Mouse (Mus musculus) kidney, adult 10 weeks (tissue): ENCODE measurements around the gene Gm21293. TPM values are rescaled to one million over a fixed set of nuclear protein-coding genes. Genes with fewer than 3 reads are reported as not detected.

Source experiments
- polyA plus RNA-seq: library from polyadenylated mRNA; stranded (reverse); fragments of 350-450 nt; fragmentation: Illumina TruSeq; extraction: RNeasy Lipid Tissue Mini Kit (QIAGEN cat#74804); gene quantifications from one replicate; pipeline ENCODE4 v1.2.3, GENCODE M21; 2014; ENCODE audit warnings: low read depth, low replicate concordance

Gene Gm21293
- not detected for polyA plus RNA-seq

DNA sequence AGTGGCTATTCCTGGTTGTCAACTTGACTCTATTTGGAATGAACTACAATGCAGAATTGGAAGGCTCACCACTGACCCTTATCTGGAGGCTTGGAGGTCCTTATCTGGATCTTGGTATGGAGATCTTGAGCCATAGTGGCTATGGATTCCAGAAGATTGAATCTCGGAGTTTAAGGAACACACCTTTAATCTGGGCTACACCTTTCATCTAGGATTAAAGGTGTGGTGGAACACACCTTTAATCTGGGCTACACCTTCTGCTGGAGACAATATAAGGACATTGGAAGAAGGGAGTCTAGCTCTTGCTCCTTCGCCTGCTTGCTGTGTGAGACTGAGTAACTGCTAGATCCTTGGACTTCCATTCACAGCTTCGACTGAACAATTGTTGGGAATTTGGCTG, at the start of gene Gm21293:
Gene Gm21293 (plus strand): TSS at position 301 of the 400 bp plus-strand sequence.

DNA sequence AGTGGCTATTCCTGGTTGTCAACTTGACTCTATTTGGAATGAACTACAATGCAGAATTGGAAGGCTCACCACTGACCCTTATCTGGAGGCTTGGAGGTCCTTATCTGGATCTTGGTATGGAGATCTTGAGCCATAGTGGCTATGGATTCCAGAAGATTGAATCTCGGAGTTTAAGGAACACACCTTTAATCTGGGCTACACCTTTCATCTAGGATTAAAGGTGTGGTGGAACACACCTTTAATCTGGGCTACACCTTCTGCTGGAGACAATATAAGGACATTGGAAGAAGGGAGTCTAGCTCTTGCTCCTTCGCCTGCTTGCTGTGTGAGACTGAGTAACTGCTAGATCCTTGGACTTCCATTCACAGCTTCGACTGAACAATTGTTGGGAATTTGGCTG, 8.4 kb downstream of the Gm21293 start, which contains the start of gene Gm6763:
Gene Gm6763 (plus strand): TSS at position 301 of the 400 bp plus-strand sequence.

DNA sequence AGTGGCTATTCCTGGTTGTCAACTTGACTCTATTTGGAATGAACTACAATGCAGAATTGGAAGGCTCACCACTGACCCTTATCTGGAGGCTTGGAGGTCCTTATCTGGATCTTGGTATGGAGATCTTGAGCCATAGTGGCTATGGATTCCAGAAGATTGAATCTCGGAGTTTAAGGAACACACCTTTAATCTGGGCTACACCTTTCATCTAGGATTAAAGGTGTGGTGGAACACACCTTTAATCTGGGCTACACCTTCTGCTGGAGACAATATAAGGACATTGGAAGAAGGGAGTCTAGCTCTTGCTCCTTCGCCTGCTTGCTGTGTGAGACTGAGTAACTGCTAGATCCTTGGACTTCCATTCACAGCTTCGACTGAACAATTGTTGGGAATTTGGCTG, 16.9 kb downstream of the Gm21293 start, which contains the start of gene Gm8764:
Gene Gm8764 (plus strand): TSS at position 301 of the 400 bp plus-strand sequence.

DNA sequence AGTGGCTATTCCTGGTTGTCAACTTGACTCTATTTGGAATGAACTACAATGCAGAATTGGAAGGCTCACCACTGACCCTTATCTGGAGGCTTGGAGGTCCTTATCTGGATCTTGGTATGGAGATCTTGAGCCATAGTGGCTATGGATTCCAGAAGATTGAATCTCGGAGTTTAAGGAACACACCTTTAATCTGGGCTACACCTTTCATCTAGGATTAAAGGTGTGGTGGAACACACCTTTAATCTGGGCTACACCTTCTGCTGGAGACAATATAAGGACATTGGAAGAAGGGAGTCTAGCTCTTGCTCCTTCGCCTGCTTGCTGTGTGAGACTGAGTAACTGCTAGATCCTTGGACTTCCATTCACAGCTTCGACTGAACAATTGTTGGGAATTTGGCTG, 25.4 kb downstream of the Gm21293 start, which contains the start of gene Gm21304:
Gene Gm21304 (plus strand): TSS at position 301 of the 400 bp plus-strand sequence.

DNA sequence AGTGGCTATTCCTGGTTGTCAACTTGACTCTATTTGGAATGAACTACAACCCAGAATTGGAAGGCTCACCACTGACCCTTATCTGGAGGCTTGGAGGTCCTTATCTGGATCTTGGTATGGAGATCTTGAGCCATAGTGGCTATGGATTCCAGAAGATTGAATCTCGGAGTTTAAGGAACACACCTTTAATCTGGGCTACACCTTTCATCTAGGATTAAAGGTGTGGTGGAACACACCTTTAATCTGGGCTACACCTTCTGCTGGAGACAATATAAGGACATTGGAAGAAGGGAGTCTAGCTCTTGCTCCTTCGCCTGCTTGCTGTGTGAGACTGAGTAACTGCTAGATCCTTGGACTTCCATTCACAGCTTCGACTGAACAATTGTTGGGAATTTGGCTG, 33.9 kb downstream of the Gm21293 start, which contains the start of gene Gm21312:
Gene Gm21312 (plus strand): TSS at position 301 of the 400 bp plus-strand sequence.

DNA sequence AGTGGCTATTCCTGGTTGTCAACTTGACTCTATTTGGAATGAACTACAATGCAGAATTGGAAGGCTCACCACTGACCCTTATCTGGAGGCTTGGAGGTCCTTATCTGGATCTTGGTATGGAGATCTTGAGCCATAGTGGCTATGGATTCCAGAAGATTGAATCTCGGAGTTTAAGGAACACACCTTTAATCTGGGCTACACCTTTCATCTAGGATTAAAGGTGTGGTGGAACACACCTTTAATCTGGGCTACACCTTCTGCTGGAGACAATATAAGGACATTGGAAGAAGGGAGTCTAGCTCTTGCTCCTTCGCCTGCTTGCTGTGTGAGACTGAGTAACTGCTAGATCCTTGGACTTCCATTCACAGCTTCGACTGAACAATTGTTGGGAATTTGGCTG, 42.4 kb downstream of the Gm21293 start, which contains the start of gene Gm20765:
Gene Gm20765 (plus strand): TSS at position 301 of the 400 bp plus-strand sequence.

DNA sequence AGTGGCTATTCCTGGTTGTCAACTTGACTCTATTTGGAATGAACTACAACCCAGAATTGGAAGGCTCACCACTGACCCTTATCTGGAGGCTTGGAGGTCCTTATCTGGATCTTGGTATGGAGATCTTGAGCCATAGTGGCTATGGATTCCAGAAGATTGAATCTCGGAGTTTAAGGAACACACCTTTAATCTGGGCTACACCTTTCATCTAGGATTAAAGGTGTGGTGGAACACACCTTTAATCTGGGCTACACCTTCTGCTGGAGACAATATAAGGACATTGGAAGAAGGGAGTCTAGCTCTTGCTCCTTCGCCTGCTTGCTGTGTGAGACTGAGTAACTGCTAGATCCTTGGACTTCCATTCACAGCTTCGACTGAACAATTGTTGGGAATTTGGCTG, 51.0 kb downstream of the Gm21293 start, which contains the start of gene Gm4340:
Gene Gm4340 (plus strand): TSS at position 301 of the 400 bp plus-strand sequence.

Other genes starting within 250 kb of the Gm21293 start
- gene Gm6763, start 8.5 kb downstream of the Gm21293 start, polyA plus RNA-seq = not detected
- not detected for gene Gm8764, start 17.0 kb downstream of the Gm21293 start, polyA plus RNA-seq
- gene Gm21304, start 25.5 kb downstream of the Gm21293 start, polyA plus RNA-seq = not detected
- gene Gm21312, start 34.0 kb downstream of the Gm21293 start, polyA plus RNA-seq = not detected
- gene Gm20765, start 42.5 kb downstream of the Gm21293 start, polyA plus RNA-seq = not detected
- not detected for gene Gm4340, start 51.1 kb downstream of the Gm21293 start, polyA plus RNA-seq